Mouse (Mus musculus) heart, adult 9 months (tissue): Measurements from ENCODE around the gene Kif14.
"Not testable (repeated sequence)": the region's sequence is repeated elsewhere in the genome, so short reads cannot be mapped to it uniquely, and the experiment has no call there.

ENCODE experiments used
- DNase-seq, 2 experiments: peaks; one replicate each; pipeline ENCODE4 v3.0.0; 2022; ENCODE audit warnings: low spot score in 2 of 2

Gene Kif14

GRCm38 (mm10) chr1:136556643-136557042 lies 90.5 kb downstream of the Kif14 start:
- DNase-seq, result not testable (repeated sequence)

- DNase-seq, result no peak
These were observed 91.3 kb downstream of the Kif14 start for GRCm38 (mm10) chr1:136557436-136557835.

GRCm38 (mm10) chr1:136558762-136559161 lies 92.6 kb downstream of the Kif14 start:
- no peak for DNase-seq

- no peak for DNase-seq
These were observed 93.1 kb downstream of the Kif14 start for GRCm38 (mm10) chr1:136559284-136559683.

GRCm38 (mm10) chr1:136559774-136560173 lies 93.6 kb downstream of the Kif14 start:
- no peak for DNase-seq

- no peak for DNase-seq
These were observed 95.7 kb downstream of the Kif14 start for GRCm38 (mm10) chr1:136561823-136562222.

GRCm38 (mm10) chr1:136563149-136563548 lies 97.0 kb downstream of the Kif14 start:
- DNase-seq, result no peak

- DNase-seq, result no peak
These were observed 98.8 kb downstream of the Kif14 start for GRCm38 (mm10) chr1:136564963-136565362.

GRCm38 (mm10) chr1:136566386-136566785 lies 100.2 kb downstream of the Kif14 start:
- DNase-seq, result no peak

- no peak for DNase-seq
These were observed 101.5 kb downstream of the Kif14 start for GRCm38 (mm10) chr1:136567641-136568040.

- no peak for DNase-seq
These were observed 102.6 kb downstream of the Kif14 start for GRCm38 (mm10) chr1:136568738-136569194.

GRCm38 (mm10) chr1:136569206-136569605 lies 103.1 kb downstream of the Kif14 start:
- DNase-seq, result no peak

- no peak for DNase-seq
These were observed 103.6 kb downstream of the Kif14 start for GRCm38 (mm10) chr1:136569626-136570297.

- DNase-seq, result no peak
These were observed 104.1 kb downstream of the Kif14 start for GRCm38 (mm10) chr1:136570298-136570653.

GRCm38 (mm10) chr1:136570976-136571375 lies 104.8 kb downstream of the Kif14 start:
- DNase-seq, result no peak

GRCm38 (mm10) chr1:136571530-136571929 lies 105.4 kb downstream of the Kif14 start:
- no peak for DNase-seq

GRCm38 (mm10) chr1:136577890-136578663 lies 111.9 kb downstream of the Kif14 start:
- no peak for DNase-seq

GRCm38 (mm10) chr1:136579360-136579759 lies 113.2 kb downstream of the Kif14 start:
- DNase-seq, result no peak

GRCm38 (mm10) chr1:136580266-136580665 lies 114.1 kb downstream of the Kif14 start:
- no peak for DNase-seq
